Mouse (Mus musculus) adrenal gland, adult 18-20 months (tissue): ENCODE data around the gene Avpr1b. TPM values are rescaled to one million over a fixed set of nuclear protein-coding genes. Genes with fewer than 3 reads are reported as not detected.
A peak's percentile ranks its signal among the peaks of the same experiment; 100 is the strongest.
"Not testable (repeated sequence)": the region's sequence is repeated elsewhere in the genome, so short reads cannot be mapped to it uniquely, and the experiment has no call there.

ENCODE experiments used
- DNase-seq, 2 experiments: peaks; one replicate each; pipeline ENCODE4 v3.0.0; 2021 to 2022; ENCODE audit warnings: low spot score in 2 of 2
- long read RNA-seq, 2 experiments: library from polyadenylated mRNA; stranded (forward); transcript quantifications; one replicate each; pipeline ENCODE4 v2.0.0; 2021
- total RNA-seq, 2 experiments: library from RNA; stranded (reverse); gene quantifications; 1 replicate in 1 of 2; 2 replicates in 1 of 2; pipeline ENCODE4 v1.2.3; 2021

Avpr1b gene
- not detected for total RNA-seq
- long read RNA-seq, experiment 1: 0 reads
- long read RNA-seq, experiment 2: 0 reads

GRCm38 (mm10) chr1:131598905-131599304, at the start of gene Avpr1b:
TSS of gene Avpr1b (plus strand) at chr1:131599239.
- no peak for DNase-seq

- no peak for DNase-seq
These were observed 47.1 kb upstream of the Avpr1b start for GRCm38 (mm10) chr1:131551956-131552355.

- DNase-seq: no peak
These were observed 45.6 kb upstream of the Avpr1b start for GRCm38 (mm10) chr1:131553428-131553827.

- DNase-seq: peak; percentile 58 to 72
These were observed 43.8 kb upstream of the Avpr1b start for GRCm38 (mm10) chr1:131555042-131555812.

- DNase-seq: no peak
These were observed 38.5 kb upstream of the Avpr1b start for GRCm38 (mm10) chr1:131560500-131560899.

- DNase-seq: no peak
These were observed 37.0 kb upstream of the Avpr1b start for GRCm38 (mm10) chr1:131562081-131562480.

GRCm38 (mm10) chr1:131566056-131566455, 33.0 kb upstream of the Avpr1b start:
- not testable (repeated sequence) for DNase-seq

- no peak for DNase-seq
These were observed 29.3 kb upstream of the Avpr1b start for GRCm38 (mm10) chr1:131569721-131570120.

GRCm38 (mm10) chr1:131570391-131570790, 28.6 kb upstream of the Avpr1b start:
- no peak for DNase-seq

GRCm38 (mm10) chr1:131573721-131574120, 25.3 kb upstream of the Avpr1b start:
- peak in 1 of 2 experiments; percentile 41 for DNase-seq

GRCm38 (mm10) chr1:131578943-131579680, 19.9 kb upstream of the Avpr1b start:
- no peak for DNase-seq

GRCm38 (mm10) chr1:131580389-131580788, 18.6 kb upstream of the Avpr1b start:
- DNase-seq: no peak

GRCm38 (mm10) chr1:131583598-131583997, 15.4 kb upstream of the Avpr1b start:
- no peak for DNase-seq

- DNase-seq: peak; percentile 26
These were observed 12.2 kb upstream of the Avpr1b start for GRCm38 (mm10) chr1:131586836-131587235.

GRCm38 (mm10) chr1:131600314-131600713, 1.3 kb downstream of the Avpr1b start:
- no peak for DNase-seq

- no peak for DNase-seq
These were observed 7.7 kb downstream of the Avpr1b start for GRCm38 (mm10) chr1:131606719-131607118.

- peak; percentile 7 to 32 for DNase-seq
These were observed 13.6 kb downstream of the Avpr1b start for GRCm38 (mm10) chr1:131612556-131613155.

- peak; percentile 55 to 72 for DNase-seq
These were observed 14.5 kb downstream of the Avpr1b start for GRCm38 (mm10) chr1:131613361-131614133.

GRCm38 (mm10) chr1:131614641-131615040, 15.6 kb downstream of the Avpr1b start:
- DNase-seq: no peak

GRCm38 (mm10) chr1:131616131-131616530, 17.1 kb downstream of the Avpr1b start:
- no peak for DNase-seq
